Mouse (Mus musculus): Measurements from ENCODE around the gene Vdr. TPM values are rescaled to one million over a fixed set of nuclear protein-coding genes. Genes with fewer than 3 reads are reported as not detected.

Vdr gene
- total and polyA plus RNA-seq, 3 experiments, result 2.7 to 17.1 (median 6.6) TPM

DNA sequence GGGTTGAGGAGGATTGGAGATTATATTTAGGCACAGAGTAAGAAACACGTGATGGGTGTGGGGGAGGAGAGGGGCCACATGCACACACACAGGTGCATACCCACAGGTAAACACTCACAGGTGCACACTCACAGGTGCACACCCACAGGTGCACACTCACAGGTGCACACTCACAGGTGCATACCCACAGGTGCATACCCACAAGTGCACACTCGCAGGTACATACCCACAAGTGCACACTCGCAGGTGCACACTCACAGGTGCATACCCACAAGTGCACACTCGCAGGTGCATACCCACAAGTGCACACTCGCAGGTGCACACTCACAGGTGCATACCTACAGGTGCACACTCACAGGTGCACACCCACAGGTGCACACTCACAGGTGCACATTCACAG, 100.0 kb downstream of the Vdr start:
- no peak for DNase-seq

DNA sequence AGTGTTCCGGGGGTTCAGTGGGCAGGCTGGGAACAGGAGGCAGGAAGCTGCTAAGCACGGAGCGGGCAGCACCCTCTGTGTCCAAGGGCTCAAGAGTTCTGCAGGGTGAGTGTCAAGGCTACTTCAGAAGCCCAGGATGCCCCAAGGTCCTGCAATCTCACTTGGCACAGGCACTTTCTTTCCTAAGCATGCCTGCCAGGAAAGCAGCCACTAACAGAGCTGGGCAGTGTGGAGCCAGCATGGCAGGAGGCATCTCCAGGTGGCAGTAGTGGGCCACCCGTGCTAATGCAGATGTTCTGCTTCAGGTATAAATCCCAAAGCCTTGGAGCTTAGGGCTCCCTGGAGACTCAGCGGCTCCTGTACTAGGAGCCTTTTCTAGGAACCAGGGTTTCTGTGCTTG, 100.5 kb downstream of the Vdr start:
- DNase-seq, result peak; percentile 87

DNA sequence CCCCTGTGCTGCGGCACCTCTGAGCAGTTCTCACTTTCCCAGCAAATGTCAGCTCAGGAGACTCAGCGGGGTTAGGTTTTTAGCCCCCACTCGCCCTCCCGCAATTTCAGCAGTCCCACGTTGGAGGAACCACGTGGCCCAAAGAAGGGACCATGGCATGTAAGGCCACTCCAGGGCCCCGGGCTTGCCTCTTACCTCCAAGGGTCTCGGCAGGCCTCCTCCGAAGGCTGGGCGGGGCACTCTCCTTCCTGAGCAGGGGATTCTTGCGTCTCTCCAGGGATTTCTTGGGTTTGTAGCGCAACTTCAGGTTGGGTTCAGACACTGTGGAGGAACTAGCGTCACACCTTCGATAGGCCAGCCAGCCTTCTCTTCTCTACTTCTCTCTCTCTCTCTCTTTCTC, 101.2 kb downstream of the Vdr start:
- peak; percentile 17 for DNase-seq

DNA sequence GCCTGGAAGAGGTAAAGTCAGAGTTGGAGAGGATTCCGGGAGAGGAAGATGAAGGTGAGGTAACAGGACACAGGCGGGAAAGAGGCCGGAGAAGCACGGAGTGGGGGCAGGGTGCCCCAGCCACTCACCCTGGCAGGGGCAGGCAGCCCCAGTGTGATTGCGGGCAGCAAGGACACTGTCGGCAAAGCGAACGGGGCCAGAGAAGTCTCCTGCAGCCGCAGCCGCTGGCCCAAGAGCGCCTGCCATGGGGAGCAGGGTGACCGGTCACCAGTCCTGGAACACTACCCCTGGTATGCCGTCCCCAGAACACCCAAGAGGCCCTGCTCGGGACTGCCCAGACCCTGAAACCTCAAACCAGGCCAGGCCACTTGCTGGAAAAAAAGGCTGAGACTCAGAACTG, 101.9 kb downstream of the Vdr start:
- peak; percentile 69 for DNase-seq

- DNase-seq, result no peak
Observed at GRCm38 (mm10) chr15:97807867-97808266, 102.6 kb downstream of the Vdr start.

Other genes with a start within 250 kb of the Vdr start
- gene Rpap3, start 204.8 kb downstream of the Vdr start, total RNA-seq (2021), result 10 to 100 TPM; 14.6 to 22.9 TPM
- 1.1 and 1.2 TPM in 2 replicates for gene Rpap3, start 204.8 kb downstream of the Vdr start, polyA plus RNA-seq (2012; rRNA removed)
- gene Endou, start 179.3 kb downstream of the Vdr start, total RNA-seq (2021), result under 1 TPM; 0.35 to 0.66 TPM
- 0.38 and 0.66 TPM in 2 replicates for gene Endou, start 179.3 kb downstream of the Vdr start, polyA plus RNA-seq (2012; rRNA removed)
- gene Rapgef3, start 142.7 kb downstream of the Vdr start, total RNA-seq (2021), result 10 to 100 TPM; 13.4 to 18.6 TPM
- 44.5 and 52.6 TPM in 2 replicates for gene Rapgef3, start 142.7 kb downstream of the Vdr start, polyA plus RNA-seq (2012; rRNA removed)
- 100 to 1,000 TPM; 116 to 158 TPM for gene Slc48a1, start 132.1 kb downstream of the Vdr start, total RNA-seq (2021)
- 204 and 217 TPM in 2 replicates for gene Slc48a1, start 132.1 kb downstream of the Vdr start, polyA plus RNA-seq (2012; rRNA removed)
- 10 to 100 TPM; 52.5 to 65.1 TPM for gene Hdac7, start 66.1 kb downstream of the Vdr start, total RNA-seq (2021)
- 256 and 263 TPM in 2 replicates for gene Hdac7, start 66.1 kb downstream of the Vdr start, polyA plus RNA-seq (2012; rRNA removed)
- 10 to 100 TPM; 51.5 to 54.2 TPM for gene Tmem106c, start 53.6 kb upstream of the Vdr start, total RNA-seq (2021)
- 44.4 and 45.4 TPM in 2 replicates for gene Tmem106c, start 53.6 kb upstream of the Vdr start, polyA plus RNA-seq (2012; rRNA removed)
- gene Col2a1, start 94.1 kb upstream of the Vdr start, total RNA-seq (2021), result not detected
- gene Col2a1, start 94.1 kb upstream of the Vdr start, polyA plus RNA-seq (2012; rRNA removed), result 0.03 TPM in 2 replicates
- 10 to 100 TPM; 46.1 to 73.6 TPM for gene Pfkm, start 182.0 kb upstream of the Vdr start, total RNA-seq (2021)
- gene Pfkm, start 182.0 kb upstream of the Vdr start, polyA plus RNA-seq (2012; rRNA removed), result 30.0 and 33.5 TPM in 2 replicates
- 10 to 100 TPM; 15.7 to 16.5 TPM for gene Senp1, start 183.1 kb upstream of the Vdr start, total RNA-seq (2021)
- gene Senp1, start 183.1 kb upstream of the Vdr start, polyA plus RNA-seq (2012; rRNA removed), result 4.1 and 5.1 TPM in 2 replicates